Mouse (Mus musculus) forebrain, embryonic 11.5 days (tissue): Measurements from ENCODE around the gene Serpina3f. TPM values are rescaled to one million over a fixed set of nuclear protein-coding genes. Genes with fewer than 3 reads are reported as not detected.

ENCODE experiments used
- ATAC-seq: fragments of 200-750 bp; cut with Nextera tagmentation; replicated peaks from 2 replicates; pipeline ENCODE4 v1.8.0; 2017; ENCODE audit warnings: moderate TSS enrichment; ENCODE audit not compliant: low FRiP score
- DNase-seq: peaks from one replicate; pipeline ENCODE4 v3.0.0-alpha.2; 2017; ENCODE audit warnings: low spot score
- H3K27ac ChIP-seq: fragments of 300-500 bp; sonication (generic); 2 replicates; pipeline ENCODE4 v1.5.1; 2014; ENCODE audit warnings: low read depth, low read length
- H3K27me3 ChIP-seq: fragments of 300-500 bp; sonication (generic); 2 replicates; pipeline ENCODE4 v1.6.1; 2014; ENCODE audit warnings: mild to moderate bottlenecking, low read length, mixed read lengths; ENCODE audit not compliant: control insufficient read depth, insufficient read depth
- H3K36me3 ChIP-seq: fragments of 300-500 bp; sonication (generic); 2 replicates; pipeline ENCODE4 v1.6.1; 2014; ENCODE audit warnings: mild to moderate bottlenecking, low read length, moderate library complexity, mixed read lengths; ENCODE audit not compliant: control insufficient read depth, insufficient read depth
- H3K4me1 ChIP-seq: fragments of 300-500 bp; sonication (generic); replicated peaks from 2 replicates; pipeline ENCODE4 v1.6.1; 2014; ENCODE audit warnings: low read length, mixed read lengths; ENCODE audit not compliant: control insufficient read depth, insufficient read depth
- H3K4me2 ChIP-seq: fragments of 300-500 bp; sonication (generic); 2 replicates; pipeline ENCODE4 v1.6.1; 2014; ENCODE audit warnings: low read depth, mild to moderate bottlenecking, low read length, moderate library complexity, mixed read lengths; ENCODE audit not compliant: severe bottlenecking
- H3K4me3 ChIP-seq: fragments of 300-500 bp; sonication (generic); 2 replicates; pipeline ENCODE4 v1.5.1; 2014; ENCODE audit warnings: low read depth, low read length
- H3K9ac ChIP-seq: fragments of 300-500 bp; sonication (generic); 2 replicates; pipeline ENCODE4 v1.6.1; 2014; ENCODE audit warnings: low read length
- H3K9me3 ChIP-seq: fragments of 300-500 bp; sonication (generic); 2 replicates; pipeline ENCODE4 v1.6.1; 2016; ENCODE audit warnings: low read length, mixed read lengths; ENCODE audit not compliant: control insufficient read depth
- WGBS: fragments of 180-500 bp; shearing (Covaris S2); extraction: QIAGEN DNeasy Blood & Tissue Kit; methylation state at CpG from one replicate; pipeline ENCODE4 v1.1.7; 2014; 5-methylcytosine and 5-hydroxymethylcytosine counted together
- polyA plus RNA-seq: library from polyadenylated mRNA; unstranded; fragments of >200 nt; fragmentation: Nextera tagmentation; extraction: Ambion mirVana; gene quantifications from 2 replicates; pipeline ENCODE4 v1.2.1, GENCODE M21; 2014

Serpina3f gene
- polyA plus RNA-seq: 0.27 and 0.37 TPM in 2 replicates

- 68% methylated on average over 1 of the region's 1 CpGs for WGBS
- Histone ChIP-seq H3K4me2 (no peak within 1 kb of the TSS), H3K27ac (no peak within 1 kb of the TSS), H3K9me3 (no peaks in the 10 kb centered on the region), H3K4me1 (no peaks in the 10 kb centered on the region), H3K4me3 (no peak within 1 kb of the TSS), H3K9ac (no peak within 1 kb of the TSS), H3K36me3 (no peaks in the 10 kb centered on the region), H3K27me3 (no peaks in the 10 kb centered on the region)
- DNase-seq (no peak), ATAC-seq (no peak)
Measured at GRCm38 (mm10) chr12:104214445-104214753, at the start of gene Serpina3f. Gene Serpina3f, plus strand, starts transcription at chr12:104214544.

- Histone ChIP-seq H3K9me3 (no peaks in the 10 kb centered on the region), H3K36me3 (no peaks in the 10 kb centered on the region), H3K4me3 (no peak overlapping the region), H3K27ac (no peak overlapping the region), H3K4me1 (no peaks in the 10 kb centered on the region), H3K27me3 (no peaks in the 10 kb centered on the region), H3K4me2 (no peak overlapping the region), H3K9ac (no peak overlapping the region)
- WGBS: 84% methylated on average over 3 of the region's 3 CpGs
- ATAC-seq (no peak), DNase-seq (no peak)
Measured at GRCm38 (mm10) chr12:104174747-104175146, 39.6 kb upstream of the Serpina3f start.

- no peaks in the 10 kb centered on the region for H3K9me3 ChIP-seq
- no peak overlapping the region for H3K4me2 ChIP-seq
- no peak overlapping the region for H3K27ac ChIP-seq
- ATAC-seq: no peak
- H3K4me1 ChIP-seq: no peaks in the 10 kb centered on the region
- no peak overlapping the region for H3K9ac ChIP-seq
- H3K36me3 ChIP-seq: no peaks in the 10 kb centered on the region
- 83% methylated on average over 3 of the region's 3 CpGs for WGBS
- H3K4me3 ChIP-seq: no peak overlapping the region
- no peaks in the 10 kb centered on the region for H3K27me3 ChIP-seq
- DNase-seq: no peak
Measured at GRCm38 (mm10) chr12:104175636-104176035, 38.7 kb upstream of the Serpina3f start.

GRCm38 (mm10) chr12:104178577-104178976 lies 35.8 kb upstream of the Serpina3f start:
- no peak overlapping the region for H3K4me3 ChIP-seq
- H3K27me3 ChIP-seq: no peaks in the 10 kb centered on the region
- ATAC-seq (no peak), DNase-seq (no peak)
- H3K4me2 ChIP-seq: no peak overlapping the region
- no peaks in the 10 kb centered on the region for H3K36me3 ChIP-seq
- no peak overlapping the region for H3K9ac ChIP-seq
- no peak overlapping the region for H3K27ac ChIP-seq
- H3K9me3 ChIP-seq: no peaks in the 10 kb centered on the region
- H3K4me1 ChIP-seq: no peaks in the 10 kb centered on the region

GRCm38 (mm10) chr12:104178987-104179386 lies 35.4 kb upstream of the Serpina3f start:
- ATAC-seq: no peak
- no peak overlapping the region for H3K4me3 ChIP-seq
- H3K27ac ChIP-seq: no peak overlapping the region
- no peak overlapping the region for H3K4me2 ChIP-seq
- H3K27me3 ChIP-seq: no peaks in the 10 kb centered on the region
- H3K36me3 ChIP-seq: no peaks in the 10 kb centered on the region
- DNase-seq: no peak
- H3K9ac ChIP-seq: no peak overlapping the region
- no peaks in the 10 kb centered on the region for H3K4me1 ChIP-seq
- no peaks in the 10 kb centered on the region for H3K9me3 ChIP-seq
- WGBS: 73% methylated on average over 2 of the region's 2 CpGs

GRCm38 (mm10) chr12:104185046-104185445 lies 29.3 kb upstream of the Serpina3f start:
- no peaks in the 10 kb centered on the region for H3K36me3 ChIP-seq
- ATAC-seq (no peak), DNase-seq (no peak)
- no peak overlapping the region for H3K4me3 ChIP-seq
- WGBS: 88% methylated on average over 4 of the region's 4 CpGs
- no peak overlapping the region for H3K9ac ChIP-seq
- H3K9me3 ChIP-seq: no peaks in the 10 kb centered on the region
- H3K27ac ChIP-seq: no peak overlapping the region
- H3K27me3 ChIP-seq: no peaks in the 10 kb centered on the region
- no peaks in the 10 kb centered on the region for H3K4me1 ChIP-seq
- no peak overlapping the region for H3K4me2 ChIP-seq

- WGBS: 86% methylated on average over 3 of the region's 3 CpGs
- Histone ChIP-seq H3K27ac (no peak overlapping the region), H3K36me3 (no peaks in the 10 kb centered on the region), H3K9ac (no peak overlapping the region), H3K9me3 (no peaks in the 10 kb centered on the region), H3K4me3 (no peak overlapping the region), H3K4me2 (no peak overlapping the region), H3K27me3 (no peaks in the 10 kb centered on the region), H3K4me1 (no peaks in the 10 kb centered on the region)
- DNase-seq (no peak), ATAC-seq (no peak)
Measured at GRCm38 (mm10) chr12:104186041-104186581, 28.2 kb upstream of the Serpina3f start.

GRCm38 (mm10) chr12:104189246-104189645 lies 25.1 kb upstream of the Serpina3f start:
- H3K27ac ChIP-seq: no peak overlapping the region
- H3K9me3 ChIP-seq: no peaks in the 10 kb centered on the region
- ATAC-seq (no peak), DNase-seq (no peak)
- H3K4me3 ChIP-seq: no peak overlapping the region
- H3K4me2 ChIP-seq: no peak overlapping the region
- no peak overlapping the region for H3K9ac ChIP-seq
- H3K4me1 ChIP-seq: no peaks in the 10 kb centered on the region
- H3K36me3 ChIP-seq: no peaks in the 10 kb centered on the region
- no peaks in the 10 kb centered on the region for H3K27me3 ChIP-seq
- WGBS: 85% methylated on average over 2 of the region's 2 CpGs

- ATAC-seq (no peak), DNase-seq (no peak)
- Histone ChIP-seq H3K4me1 (no peaks in the 10 kb centered on the region), H3K4me3 (no peak overlapping the region), H3K9me3 (no peaks in the 10 kb centered on the region), H3K36me3 (no peaks in the 10 kb centered on the region), H3K4me2 (no peak overlapping the region), H3K27ac (no peak overlapping the region), H3K27me3 (no peaks in the 10 kb centered on the region), H3K9ac (no peak overlapping the region)
Measured at GRCm38 (mm10) chr12:104190852-104191251, 23.5 kb upstream of the Serpina3f start.
